8 mouse cellular contexts compared by ENCODE assay signal in the genomic region with DNA sequence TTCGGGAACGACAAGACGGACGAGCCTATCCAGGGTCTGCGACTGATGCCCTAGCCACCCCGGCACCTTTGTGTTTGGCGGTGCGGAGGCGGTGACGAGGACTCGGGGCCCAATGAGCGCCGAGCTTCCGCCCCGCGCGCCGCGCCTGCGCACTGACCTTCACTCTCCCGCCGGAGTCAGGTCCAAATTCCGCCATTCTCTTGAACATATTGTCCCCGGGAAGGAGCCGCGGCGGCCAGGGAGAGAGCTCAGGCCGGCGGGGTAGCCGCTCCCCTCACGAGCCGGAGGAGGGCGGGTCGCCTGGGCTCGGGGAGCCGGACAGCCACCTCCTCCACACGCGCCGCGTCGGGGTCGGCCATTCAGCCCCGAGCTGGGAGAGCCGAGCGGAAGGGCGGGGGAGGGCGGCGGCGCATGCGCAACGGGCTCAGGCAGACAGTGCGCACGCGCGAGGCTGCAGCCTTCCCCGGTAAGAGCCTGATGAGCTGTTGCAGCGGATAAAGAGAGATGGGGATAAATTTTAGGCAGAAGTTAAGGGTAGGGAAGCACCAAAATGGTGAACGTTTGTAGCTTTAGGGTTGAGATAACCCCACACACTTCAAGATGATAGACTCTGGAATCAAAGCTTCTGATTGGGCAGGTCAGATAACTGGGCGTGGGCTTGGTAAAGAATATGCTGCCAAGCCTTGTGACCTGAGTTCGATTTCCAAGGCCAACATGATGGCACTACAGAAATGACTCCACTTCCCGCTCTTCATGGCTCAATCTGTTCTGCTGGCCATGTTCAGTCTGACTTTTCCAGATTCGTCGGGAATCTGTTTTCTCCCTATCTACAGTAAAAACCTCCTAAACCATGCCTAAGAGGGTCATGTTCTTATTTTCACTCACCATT. TPM values are rescaled to one million over a fixed set of nuclear protein-coding genes. Genes with fewer than 3 reads are reported as not detected.
DNase-seq lines count a peak whose midpoint lies in the region; ATAC-seq and TF ChIP-seq lines count a peak whose summit lies in the region.

Yeats4 (minus strand) TSS at position 406 of the 889 bp plus-strand sequence.

- H3K27me3 ChIP-seq in ES-Bruce4 (ENCODE audit: control insufficient read depth, insufficient read depth, low read length, poor library complexity, severe bottlenecking), result no peaks in the 10 kb centered on the region
- H3K27me3 ChIP-seq in forebrain, embryonic 14.5 days (replicated peaks; ENCODE audit: control insufficient read depth, insufficient read depth, low read length), result no peaks in the 10 kb centered on the region
- H3K27me3 ChIP-seq in neural tube, embryonic 15.5 days (replicated peaks), result no peaks in the 10 kb centered on the region

- TF ChIP-seq CTCF in ES-Bruce4 (IDR thresholded peaks at IDR 0.05; ENCODE audit: low read depth, low read length), result no peak

- H3K9ac ChIP-seq in ES-Bruce4 (ENCODE audit: low read depth, poor library complexity, severe bottlenecking), result peak within 1 kb of the TSS; percentile 94
- peak within 1 kb of the TSS; percentile 92 for H3K9ac ChIP-seq in forebrain, embryonic 14.5 days (ENCODE audit: low read length)
- peak within 1 kb of the TSS; percentile 82 for H3K9ac ChIP-seq in neural tube, embryonic 15.5 days (replicated peaks)

- 0 out of 2 replicates have a peak, but pooled peaks have one; percentile 41 for TF ChIP-seq EP300 in ES-Bruce4 (IDR thresholded peaks at IDR 0.05; ENCODE audit: insufficient read depth, low read depth, low read length)

- ATAC-seq in cerebellum, adult (ENCODE audit: insufficient number of reproducible peaks, low FRiP score, low TSS enrichment), result peak; percentile 95
- ATAC-seq in forebrain, embryonic 14.5 days, result peak; percentile 97
- ATAC-seq in neural tube, embryonic 15.5 days (ENCODE audit: low FRiP score), result peak; percentile 96

- 2% methylated on average over 63 of the region's 63 CpGs for WGBS in forebrain, embryonic 14.5 days
- under 1% methylated on average over 63 of the region's 63 CpGs for WGBS in neural tube, embryonic 15.5 days

- H3K36me3 ChIP-seq in ES-Bruce4 (ENCODE audit: control insufficient read depth, insufficient read depth, low read length, poor library complexity, severe bottlenecking), result peaks cover 29% of the 10 kb centered on the region
- peaks cover 26% of the 10 kb centered on the region for H3K36me3 ChIP-seq in forebrain, embryonic 14.5 days (ENCODE audit: control insufficient read depth, insufficient read depth, low read length)
- peaks cover 29% of the 10 kb centered on the region for H3K36me3 ChIP-seq in neural tube, embryonic 15.5 days

- no peaks in the 10 kb centered on the region for H3K9me3 ChIP-seq in ES-Bruce4 (replicated peaks; ENCODE audit: control insufficient read depth, insufficient read depth, low read length, poor library complexity, severe bottlenecking)
- no peaks in the 10 kb centered on the region for H3K9me3 ChIP-seq in forebrain, embryonic 14.5 days (replicated peaks; ENCODE audit: control insufficient read depth, low read length)
- H3K9me3 ChIP-seq in neural tube, embryonic 15.5 days (replicated peaks), result no peaks in the 10 kb centered on the region

- peak within 1 kb of the TSS; percentile 94 for H3K27ac ChIP-seq in ES-Bruce4 (ENCODE audit: insufficient read depth, low read length)
- peak within 1 kb of the TSS; percentile 97 for H3K27ac ChIP-seq in forebrain, embryonic 14.5 days (ENCODE audit: low read depth, low read length)
- H3K27ac ChIP-seq in neural tube, embryonic 15.5 days (replicated peaks), result peak within 1 kb of the TSS; percentile 98

- H3K4me2 ChIP-seq in forebrain, embryonic 14.5 days (ENCODE audit: low read length), result peak within 1 kb of the TSS; percentile 78
- H3K4me2 ChIP-seq in neural tube, embryonic 15.5 days, result peak within 1 kb of the TSS; percentile 89

- peak within 1 kb of the TSS; percentile 75 for H3K4me3 ChIP-seq in ES-Bruce4 (ENCODE audit: low read depth, low read length)
- H3K4me3 ChIP-seq in forebrain, embryonic 14.5 days (ENCODE audit: low read depth, low read length), result peak within 1 kb of the TSS; percentile 73
- peak within 1 kb of the TSS; percentile 61 for H3K4me3 ChIP-seq in neural tube, embryonic 15.5 days (replicated peaks)

- TF ChIP-seq POLR2A in ES-Bruce4 (IDR thresholded peaks at IDR 0.05; ENCODE audit: insufficient read depth, low read length), result peak; percentile 72

- no peaks in the 10 kb centered on the region for H3K4me1 ChIP-seq in ES-Bruce4 (ENCODE audit: control insufficient read depth, insufficient read depth, low read length)
- H3K4me1 ChIP-seq in forebrain, embryonic 14.5 days (ENCODE audit: control insufficient read depth, insufficient read depth, low read length), result peaks cover 8% of the 10 kb centered on the region; the same call in 1 of the 2 replicates
- peaks cover 19% of the 10 kb centered on the region for H3K4me1 ChIP-seq in neural tube, embryonic 15.5 days

- peak; percentile 95 for DNase-seq in forebrain, embryonic 14.5 days (ENCODE audit: low spot score)
- peak; percentile 97 to 98 for DNase-seq in heart, postnatal 14 days
- DNase-seq in layer of hippocampus, adult 11-12 months (ENCODE audit: low spot score), result peak; percentile 96
- peak; percentile 91 to 93 for DNase-seq in lung, adult 18-20 months
- DNase-seq in testis, postnatal 14 days (ENCODE audit: low spot score), result peak; percentile 93

- intact Hi-C loops in heart, postnatal 14 days (cut with DNase I), result no loop called here

RNA-seq across cellular contexts. Expression of gene Yeats4, which starts in this region (rescaled TPM):
- polyA plus RNA-seq in ES-Bruce4 (2011; ENCODE audit: insufficient read depth, insufficient read length, low read depth, missing spikeins), result 60.6 and 65.1 TPM in 2 replicates
- polyA plus RNA-seq in forebrain, embryonic 14.5 days (2014; fragmentation: Nextera tagmentation; extraction: Ambion mirVana), result 128 and 143 TPM in 2 replicates
- total RNA-seq in heart, postnatal 14 days (2021), result 10 to 100 TPM; 28.0 to 28.8 TPM
- polyA plus RNA-seq in neural tube, embryonic 15.5 days (2015; fragmentation: Nextera tagmentation; extraction: Ambion mirVana), result 86.6 and 95.3 TPM in 2 replicates

Comparison
In these comparisons a context has a peak if more than half of its experiments do, and no peak if none do; other contexts are left out.
1. Peak in every context shown above with its lines: DNase-seq, ATAC-seq, H3K4me3 ChIP-seq and H3K27ac ChIP-seq.